Mouse (Mus musculus): ENCODE results near the gene Tspan15. TPM values are rescaled to one million over a fixed set of nuclear protein-coding genes. Genes with fewer than 3 reads are reported as not detected.

Gene Tspan15
- polyA plus RNA-seq, 1 experiment from 2014 or later = 18.6 TPM

Other genes starting within 250 kb of the Tspan15 start
- 2.1 and 3.5 TPM in 2 replicates for gene Neurog3, start 98.2 kb downstream of the Tspan15 start, polyA plus RNA-seq (2016; fragmentation: Nextera tagmentation; extraction: Ambion mirVana)
- 22.7 and 23.0 TPM in 2 replicates for gene Fam241b, start 87.3 kb downstream of the Tspan15 start, polyA plus RNA-seq (2016; fragmentation: Nextera tagmentation; extraction: Ambion mirVana)
- gene Tacr2, start 21.2 kb upstream of the Tspan15 start, polyA plus RNA-seq (2016; fragmentation: Nextera tagmentation; extraction: Ambion mirVana) = not detected in 2 replicates
- 30.0 and 34.0 TPM in 2 replicates for gene Hk1, start 148.7 kb upstream of the Tspan15 start, polyA plus RNA-seq (2016; fragmentation: Nextera tagmentation; extraction: Ambion mirVana)
- 0.31 and 0.33 TPM in 2 replicates for gene Hkdc1, start 191.2 kb upstream of the Tspan15 start, polyA plus RNA-seq (2016; fragmentation: Nextera tagmentation; extraction: Ambion mirVana)
- gene 4930507D05Rik, start 218.2 kb upstream of the Tspan15 start, polyA plus RNA-seq (2016; fragmentation: Nextera tagmentation; extraction: Ambion mirVana) = 0.94 and 0.98 TPM in 2 replicates
- gene Supv3l1, start 218.5 kb upstream of the Tspan15 start, polyA plus RNA-seq (2016; fragmentation: Nextera tagmentation; extraction: Ambion mirVana) = 27.9 and 28.8 TPM in 2 replicates